Mouse (Mus musculus) neural tube, embryonic 13.5 days (tissue): Measurements from ENCODE around the gene Gpatch2. TPM values are rescaled to one million over a fixed set of nuclear protein-coding genes. Genes with fewer than 3 reads are reported as not detected.

Experiments
- ATAC-seq: fragments of 200-750 bp; cut with Nextera tagmentation; 2 replicates; pipeline ENCODE4 v1.8.0; 2017; ENCODE audit warnings: low read depth, mild to moderate bottlenecking, moderate TSS enrichment, moderate library complexity
- H3K27ac ChIP-seq: fragments of 300-500 bp; sonication (generic); replicated peaks from 2 replicates; pipeline ENCODE4 v1.5.1; 2015; ENCODE audit warnings: moderate library complexity, mild to moderate bottlenecking, inconsistent platforms
- H3K27me3 ChIP-seq: fragments of 300-500 bp; sonication (generic); 2 replicates; pipeline ENCODE4 v1.6.1; 2015; ENCODE audit warnings: mild to moderate bottlenecking, inconsistent platforms
- H3K36me3 ChIP-seq: fragments of 300-500 bp; sonication (generic); 2 replicates; pipeline ENCODE4 v1.6.1; 2015; ENCODE audit warnings: mild to moderate bottlenecking, inconsistent platforms
- H3K4me1 ChIP-seq: fragments of 300-500 bp; sonication (generic); replicated peaks from 2 replicates; pipeline ENCODE4 v1.6.1; 2015; ENCODE audit warnings: inconsistent platforms
- H3K4me2 ChIP-seq: fragments of 300-500 bp; sonication (generic); 2 replicates; pipeline ENCODE4 v1.6.1; 2015; ENCODE audit warnings: inconsistent platforms, mild to moderate bottlenecking, moderate library complexity
- H3K4me3 ChIP-seq: fragments of 300-500 bp; sonication (generic); 2 replicates; pipeline ENCODE4 v1.5.1; 2015; ENCODE audit warnings: mild to moderate bottlenecking, inconsistent platforms
- H3K9ac ChIP-seq: fragments of 300-500 bp; sonication (generic); 2 replicates; pipeline ENCODE4 v1.6.1; 2015; ENCODE audit warnings: moderate library complexity, mild to moderate bottlenecking, inconsistent platforms
- H3K9me3 ChIP-seq: fragments of 300-500 bp; sonication (generic); 2 replicates; pipeline ENCODE4 v1.6.1; 2016; ENCODE audit warnings: inconsistent platforms
- WGBS: fragments of 180-500 bp; shearing (Covaris S2); methylation state at CpG from one replicate; pipeline ENCODE4 v1.1.7; 2015; 5-methylcytosine and 5-hydroxymethylcytosine counted together
- polyA plus RNA-seq: library from polyadenylated mRNA; unstranded; fragments of >200 nt; fragmentation: Nextera tagmentation; extraction: Ambion mirVana; gene quantifications from 2 replicates; pipeline ENCODE4 v1.2.1, GENCODE M21; 2015

Gene Gpatch2
- polyA plus RNA-seq, 1 experiment from 2014 or later = 15.7 TPM

DNA sequence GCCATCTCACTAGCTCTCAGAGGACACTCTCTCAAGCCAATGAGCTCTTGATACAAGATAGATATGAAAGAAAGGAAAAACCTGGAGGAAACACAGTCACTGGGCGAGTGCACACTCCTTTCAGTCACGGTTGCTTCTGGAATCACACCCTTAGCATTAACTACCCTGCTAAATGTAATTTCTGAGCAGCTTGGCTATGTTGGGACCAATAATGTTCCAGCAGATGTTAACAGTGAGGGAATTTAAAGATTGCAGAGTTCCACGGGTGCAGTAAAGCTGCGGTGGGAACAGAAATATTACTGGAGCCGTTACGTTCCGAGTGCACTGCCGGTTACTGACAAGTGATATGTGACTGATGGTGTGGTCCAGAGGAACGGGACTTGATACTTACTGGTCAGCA is 185.5 kb downstream of the Gpatch2 start:
- Histone ChIP-seq H3K4me2 (no peak overlapping the region), H3K4me1 (peaks cover 5% of the 10 kb centered on the region; the same call in 1 of the 2 replicates), H3K27ac (no peak overlapping the region), H3K36me3 (no peaks in the 10 kb centered on the region), H3K9ac (no peak overlapping the region), H3K27me3 (no peaks in the 10 kb centered on the region), H3K4me3 (no peak overlapping the region), H3K9me3 (no peaks in the 10 kb centered on the region)
- WGBS = 64% methylated on average over 9 of the region's 9 CpGs
- ATAC-seq = peak; percentile 61

Other genes with a start within 250 kb of the Gpatch2 start
- 0.20 TPM in 1 of 2 replicates, not detected in the other for gene D1Pas1, start 248.1 kb upstream of the Gpatch2 start, polyA plus RNA-seq
- 0.98 and 1.3 TPM in 2 replicates for gene Spata17, start within 50 bp of the Gpatch2 start, polyA plus RNA-seq